7 mouse cellular contexts compared by ENCODE assay signal in the genomic region with DNA sequence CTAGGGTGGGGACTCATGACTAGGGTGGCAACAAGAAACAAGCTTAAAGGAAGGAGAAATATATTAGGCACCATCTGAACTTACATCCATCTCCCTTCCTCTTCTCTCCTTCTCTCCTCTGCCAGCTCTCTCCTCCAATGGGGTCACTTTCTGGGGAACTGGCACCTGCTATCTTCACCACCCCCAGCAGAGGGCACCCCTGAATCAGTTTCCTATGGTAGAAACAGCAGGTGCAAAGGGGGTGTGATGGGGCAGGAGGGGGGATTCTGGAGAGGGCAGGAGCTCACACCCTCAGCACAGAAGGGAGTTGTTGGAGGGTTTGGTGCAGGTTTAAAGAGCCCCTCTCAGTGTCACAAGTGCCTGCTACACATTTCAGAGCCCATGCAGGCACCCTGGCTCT. TPM values are rescaled to one million over a fixed set of nuclear protein-coding genes. Genes with fewer than 3 reads are reported as not detected.
DNase-seq lines count a peak whose midpoint lies in the region; ATAC-seq and TF ChIP-seq lines count a peak whose summit lies in the region.

No protein-coding gene starts in this region.

- no peak overlapping the region for H3K4me3 ChIP-seq in hindbrain, embryonic 10.5 days
- H3K4me3 ChIP-seq in hindbrain, embryonic 14.5 days (replicated peaks; ENCODE audit: low read length): no peak overlapping the region
- H3K4me3 ChIP-seq in ES-E14 (ENCODE audit: insufficient read depth in 1 of 2, low read depth in 1 of 2, low read length in 2 of 2, poor library complexity in 1 of 2, severe bottlenecking in 1 of 2): no peak overlapping the region
- H3K4me3 ChIP-seq in liver, embryonic 14.5 days (ENCODE audit: insufficient read depth in 1 of 2, low read depth in 2 of 2, low read length in 2 of 2): no peak overlapping the region

- peaks cover 35% of the 10 kb centered on the region for H3K4me1 ChIP-seq in hindbrain, embryonic 10.5 days (replicated peaks)
- peaks cover 12% of the 10 kb centered on the region for H3K4me1 ChIP-seq in hindbrain, embryonic 14.5 days (replicated peaks; ENCODE audit: control insufficient read depth, insufficient read depth, low read length)
- H3K4me1 ChIP-seq in ES-E14 (ENCODE audit: control insufficient read depth in 2 of 2, insufficient read depth in 2 of 2, low read length in 2 of 2, poor library complexity in 1 of 2): peaks cover 3 to 6% of the 10 kb centered on the region in 2 experiments; a peak in 2 of 4 replicates
- peaks cover 0 to 4% of the 10 kb centered on the region in 2 experiments; a peak in 2 of 4 replicates for H3K4me1 ChIP-seq in liver, embryonic 14.5 days (replicated peaks; ENCODE audit: control insufficient read depth in 2 of 2, insufficient read depth in 2 of 2, low read length in 1 of 2)

- TF ChIP-seq CTCF in liver, embryonic 14.5 days (IDR thresholded peaks at IDR 0.05; ENCODE audit: low read depth): peak; percentile 54

- H3K27me3 ChIP-seq in hindbrain, embryonic 10.5 days (ENCODE audit: insufficient read depth, poor library complexity, severe bottlenecking): no peaks in the 10 kb centered on the region
- no peaks in the 10 kb centered on the region for H3K27me3 ChIP-seq in hindbrain, embryonic 14.5 days (ENCODE audit: control insufficient read depth, insufficient read depth, low read length)
- no peaks in the 10 kb centered on the region for H3K27me3 ChIP-seq in liver, embryonic 14.5 days (ENCODE audit: control insufficient read depth, insufficient read depth, low read length)

- in situ Hi-C loops in ES-E14 (cut with MboI; ENCODE audit: low sequenced_read_pairs in 2 of 2, unreplicated experiment in 2 of 2): no loop called here

- no peaks in the 10 kb centered on the region; the same call in 1 of the 2 replicates for H3K36me3 ChIP-seq in hindbrain, embryonic 10.5 days
- no peaks in the 10 kb centered on the region for H3K36me3 ChIP-seq in hindbrain, embryonic 14.5 days (replicated peaks; ENCODE audit: control insufficient read depth, insufficient read depth)
- H3K36me3 ChIP-seq in ES-E14 (ENCODE audit: control insufficient read depth, insufficient read depth, low read length, poor library complexity, severe bottlenecking): no peaks in the 10 kb centered on the region
- no peaks in the 10 kb centered on the region for H3K36me3 ChIP-seq in liver, embryonic 14.5 days (replicated peaks; ENCODE audit: control insufficient read depth, insufficient read depth, low read depth)

- no peak for ATAC-seq in hindbrain, embryonic 14.5 days (ENCODE audit: low FRiP score)
- peak; percentile 52 for ATAC-seq in common myeloid progenitor, adult 5-6 weeks (replicated peaks; ENCODE audit: low read depth, poor library complexity, severe bottlenecking)
- ATAC-seq in liver, embryonic 14.5 days (ENCODE audit: insufficient read depth): no peak

- TF ChIP-seq EP300 in liver, embryonic 14.5 days (IDR thresholded peaks at IDR 0.05; ENCODE audit: low read depth): no peak

- no peak overlapping the region for H3K4me2 ChIP-seq in hindbrain, embryonic 14.5 days (replicated peaks)
- H3K4me2 ChIP-seq in liver, embryonic 14.5 days (ENCODE audit: low read depth): no peak overlapping the region

- no peak overlapping the region for H3K27ac ChIP-seq in hindbrain, embryonic 10.5 days
- H3K27ac ChIP-seq in hindbrain, embryonic 14.5 days: no peak overlapping the region
- H3K27ac ChIP-seq in ES-E14 (ENCODE audit: insufficient read depth, low read depth, low read length, poor library complexity, severe bottlenecking): no peak overlapping the region
- H3K27ac ChIP-seq in liver, embryonic 14.5 days: no peak overlapping the region

- H3K9me3 ChIP-seq in hindbrain, embryonic 10.5 days: no peaks in the 10 kb centered on the region
- H3K9me3 ChIP-seq in hindbrain, embryonic 14.5 days (ENCODE audit: control insufficient read depth, low read length): no peaks in the 10 kb centered on the region
- no peaks in the 10 kb centered on the region for H3K9me3 ChIP-seq in ES-E14 (ENCODE audit: control insufficient read depth, insufficient read depth, low read depth, low read length)
- H3K9me3 ChIP-seq in liver, embryonic 14.5 days (ENCODE audit: control insufficient read depth, low read length): no peaks in the 10 kb centered on the region

- H3K9ac ChIP-seq in hindbrain, embryonic 14.5 days: no peak overlapping the region
- H3K9ac ChIP-seq in ES-E14 (ENCODE audit: insufficient read depth, low read depth, low read length, poor library complexity, severe bottlenecking): no peak overlapping the region
- H3K9ac ChIP-seq in liver, embryonic 14.5 days (replicated peaks): no peak overlapping the region

- DNase-seq in hindbrain, embryonic 10.5 days (ENCODE audit: low spot score): peak; percentile 51
- DNase-seq in hindbrain, embryonic 14.5 days (ENCODE audit: low spot score): no peak
- DNase-seq in B cell, adult 2 months: peak; percentile 79 to 84
- DNase-seq in ES-E14 (ENCODE audit: low read depth, low spot score): peak; percentile 44
- no peak for DNase-seq in liver, embryonic 14.5 days (ENCODE audit: low read depth in 3 of 3, low spot score in 3 of 3)
- DNase-seq in spleen, adult 12 weeks (ENCODE audit: low spot score): peak; percentile 6

TF ChIP-seq in ES-E14, 5 proteins besides CTCF, POLR2A, EP300 and RAD21:
- TF ChIP-seq HCFC1 (IDR thresholded peaks at IDR 0.05; ENCODE audit: borderline replicate concordance, insufficient read depth, low read length) (no peak), ZC3H11A (IDR thresholded peaks at IDR 0.05; ENCODE audit: borderline replicate concordance, low read depth, low read length) (no peak), CHD2 (IDR thresholded peaks at IDR 0.05; ENCODE audit: low read depth, low read length) (no peak), MAFK (IDR thresholded peaks at IDR 0.05; ENCODE audit: insufficient read depth, low read depth, low read length) (no peak), ZNF384 (IDR thresholded peaks at IDR 0.05; ENCODE audit: low read depth, low read length) (no peak)

RNA-seq across cellular contexts. Expression of gene Trp53rka, which starts 3.1 kb away (rescaled TPM):
- 56.9 and 59.5 TPM in 2 replicates for polyA plus RNA-seq in hindbrain, embryonic 10.5 days (2016; fragmentation: Nextera tagmentation; extraction: Ambion mirVana)
- polyA plus RNA-seq in hindbrain, embryonic 14.5 days (2014; fragmentation: Nextera tagmentation; extraction: Ambion mirVana): 40.0 and 44.4 TPM in 2 replicates
- 19.5 and 22.0 TPM in 2 replicates for total RNA-seq in ES-E14 (2012; rRNA removed)
- total RNA-seq in common myeloid progenitor, adult 5-6 weeks (2017): 6.4 and 12.4 TPM in 2 replicates
- 5.4 and 7.4 TPM in 2 replicates for polyA plus RNA-seq in liver, embryonic 14.5 days (2012; rRNA removed)
- polyA plus RNA-seq in liver, embryonic 14.5 days (2014; fragmentation: Nextera tagmentation; extraction: Ambion mirVana): 7.8 and 8.8 TPM in 2 replicates

RNA-seq across cellular contexts. Expression of gene Slc2a10, which starts 7.3 kb away (rescaled TPM):
- polyA plus RNA-seq in hindbrain, embryonic 10.5 days (2016; fragmentation: Nextera tagmentation; extraction: Ambion mirVana): 4.2 and 5.0 TPM in 2 replicates
- 2.2 and 2.6 TPM in 2 replicates for polyA plus RNA-seq in hindbrain, embryonic 14.5 days (2014; fragmentation: Nextera tagmentation; extraction: Ambion mirVana)
- 0.16 and 0.27 TPM in 2 replicates for total RNA-seq in ES-E14 (2012; rRNA removed)
- 0.15 and 0.64 TPM in 2 replicates for total RNA-seq in common myeloid progenitor, adult 5-6 weeks (2017)
- 0.16 and 0.23 TPM in 2 replicates for polyA plus RNA-seq in liver, embryonic 14.5 days (2012; rRNA removed)
- 0.13 and 0.16 TPM in 2 replicates for polyA plus RNA-seq in liver, embryonic 14.5 days (2014; fragmentation: Nextera tagmentation; extraction: Ambion mirVana)

RNA-seq across cellular contexts. Expression of gene Slc13a3, which starts 23.2 kb away (rescaled TPM):
- 0.84 and 1.1 TPM in 2 replicates for polyA plus RNA-seq in hindbrain, embryonic 10.5 days (2016; fragmentation: Nextera tagmentation; extraction: Ambion mirVana)
- polyA plus RNA-seq in hindbrain, embryonic 14.5 days (2014; fragmentation: Nextera tagmentation; extraction: Ambion mirVana): 5.9 and 7.5 TPM in 2 replicates
- total RNA-seq in ES-E14 (2012; rRNA removed): 0.11 and 0.22 TPM in 2 replicates
- total RNA-seq in common myeloid progenitor, adult 5-6 weeks (2017): not detected in 2 replicates
- polyA plus RNA-seq in liver, embryonic 14.5 days (2012; rRNA removed): 3.2 and 3.8 TPM in 2 replicates
- 5.7 and 7.7 TPM in 2 replicates for polyA plus RNA-seq in liver, embryonic 14.5 days (2014; fragmentation: Nextera tagmentation; extraction: Ambion mirVana)

Comparison
In these comparisons a context has a peak if more than half of its experiments do, and no peak if none do; other contexts are left out.
1. DNase-seq: peak in hindbrain, embryonic 10.5 days (single experiment), B cell, adult 2 months (2 of 2), ES-E14 (single experiment) and spleen, adult 12 weeks (single experiment); none in hindbrain, embryonic 14.5 days (single experiment) and liver, embryonic 14.5 days (0 of 3).